Mouse (Mus musculus) telencephalon, adult 2 months (tissue): ENCODE measurements around the gene Fam90a1a.
"Not testable (repeated sequence)": the region's sequence is repeated elsewhere in the genome, so short reads cannot be mapped to it uniquely, and the experiment has no call there.

Experiments used
- DNase-seq: peaks from one replicate; pipeline ENCODE4 v3.0.0-alpha.2; 2011; ENCODE audit warnings: low read depth, low spot score

Fam90a1a gene

GRCm38 (mm10) chr8:21958414-21958813 lies at the start of gene Fam90a1a:
Fam90a1a (plus strand) TSS chr8:21958714.
- no peak for DNase-seq

GRCm38 (mm10) chr8:21911931-21912330 lies 46.6 kb upstream of the Fam90a1a start:
- DNase-seq = no peak

GRCm38 (mm10) chr8:21912554-21912953 lies 46.0 kb upstream of the Fam90a1a start:
- no peak for DNase-seq

GRCm38 (mm10) chr8:21915625-21916024 lies 42.9 kb upstream of the Fam90a1a start:
- no peak for DNase-seq

GRCm38 (mm10) chr8:21930754-21931153 lies 27.8 kb upstream of the Fam90a1a start:
- DNase-seq = not testable (repeated sequence)

- no peak for DNase-seq
Measured at GRCm38 (mm10) chr8:21932610-21933009, 25.9 kb upstream of the Fam90a1a start, which contains the start of gene Defb15. Defb15 (minus strand) TSS chr8:21932710.

- DNase-seq = not testable (repeated sequence)
Measured at GRCm38 (mm10) chr8:21938052-21938451, 20.5 kb upstream of the Fam90a1a start, which contains the start of gene Defb35. Defb35 (plus strand) TSS chr8:21938352.

GRCm38 (mm10) chr8:21946462-21946861 lies 12.1 kb upstream of the Fam90a1a start, which contains the start of gene Defb13:
Defb13 (plus strand) TSS chr8:21946762.
- no peak for DNase-seq

- no peak for DNase-seq
Measured at GRCm38 (mm10) chr8:21947311-21948017, 11.1 kb upstream of the Fam90a1a start.

- DNase-seq = peak; percentile 16
Measured at GRCm38 (mm10) chr8:21955321-21955720, 3.2 kb upstream of the Fam90a1a start.

- DNase-seq = no peak
Measured at GRCm38 (mm10) chr8:21956336-21956735, 2.2 kb upstream of the Fam90a1a start.

GRCm38 (mm10) chr8:21966646-21967045 lies 8.1 kb downstream of the Fam90a1a start:
- DNase-seq = no peak

GRCm38 (mm10) chr8:21969475-21969874 lies 11.0 kb downstream of the Fam90a1a start, which contains the start of gene Ccdc70:
Ccdc70 (plus strand) TSS chr8:21969775.
- DNase-seq = no peak

GRCm38 (mm10) chr8:21978193-21978592 lies 19.7 kb downstream of the Fam90a1a start:
- DNase-seq = peak; percentile 9

GRCm38 (mm10) chr8:21981664-21982337 lies 23.3 kb downstream of the Fam90a1a start:
- peak; percentile 38 for DNase-seq

GRCm38 (mm10) chr8:21992184-21992583 lies 33.7 kb downstream of the Fam90a1a start:
- DNase-seq = peak; percentile 18

- DNase-seq = no peak
Measured at GRCm38 (mm10) chr8:21995181-21995580, 36.7 kb downstream of the Fam90a1a start.

- no peak for DNase-seq
Measured at GRCm38 (mm10) chr8:22004750-22005522, 46.4 kb downstream of the Fam90a1a start.

GRCm38 (mm10) chr8:22006423-22006822 lies 47.9 kb downstream of the Fam90a1a start:
- no peak for DNase-seq

- DNase-seq = peak; percentile 32
Measured at GRCm38 (mm10) chr8:22009403-22009802, 50.9 kb downstream of the Fam90a1a start.

GRCm38 (mm10) chr8:22013034-22013707 lies 54.7 kb downstream of the Fam90a1a start:
- DNase-seq = no peak
